Mouse (Mus musculus): Measurements from ENCODE around the gene Tmem198b. TPM values are rescaled to one million over a fixed set of nuclear protein-coding genes. Genes with fewer than 3 reads are reported as not detected.

Tmem198b gene
- polyA plus RNA-seq, 1 experiment from 2014 or later, result 16.9 TPM

DNA sequence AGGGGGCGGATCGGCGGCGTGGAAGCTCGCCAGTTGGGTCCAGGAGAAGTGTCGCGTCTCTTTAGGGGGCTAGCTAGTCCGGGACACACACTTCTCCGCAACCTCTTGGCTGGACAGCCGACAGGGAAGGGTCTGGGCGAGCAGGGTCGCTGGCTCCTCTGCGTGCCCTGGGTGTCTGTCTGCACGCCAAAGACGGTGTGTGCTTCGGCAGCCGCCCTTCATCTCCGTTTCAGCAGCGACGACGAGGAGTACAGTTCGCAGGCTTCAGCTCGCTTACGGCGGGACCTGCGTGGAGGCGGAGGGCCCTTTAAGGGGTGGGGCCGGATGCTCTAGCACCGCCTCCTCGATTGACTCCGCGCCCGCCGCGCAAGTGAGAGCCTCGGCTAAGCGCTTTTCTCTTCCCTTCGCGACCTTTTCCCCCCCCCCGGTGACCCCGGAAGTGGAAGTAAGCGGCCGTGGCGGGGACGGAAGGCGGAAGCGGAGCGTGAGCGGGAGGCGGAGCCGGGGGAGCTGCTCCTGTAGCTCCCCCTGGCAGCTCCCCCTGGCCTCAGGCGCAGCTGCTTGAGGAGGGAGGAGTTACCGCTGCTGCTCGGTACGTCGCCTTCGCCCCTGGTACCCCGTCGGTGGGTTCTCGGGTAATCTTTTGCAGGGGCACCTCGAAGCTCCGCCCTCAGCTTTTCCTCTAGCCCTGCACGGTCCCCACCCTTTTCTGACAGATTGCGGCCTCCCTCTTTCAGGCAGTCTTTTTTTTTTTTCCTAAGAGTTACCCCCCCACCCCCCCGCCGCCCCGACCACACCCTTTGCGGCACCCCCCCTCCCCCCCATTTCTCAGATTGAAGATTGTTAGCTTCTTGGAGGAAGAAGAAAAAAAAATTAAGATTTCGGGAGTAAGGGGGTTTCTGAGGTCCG is 1.2 kb upstream of the Tmem198b start:
- peak overlapping the region; percentile 83 for H3K9ac ChIP-seq (ENCODE audit: low read length)

DNA sequence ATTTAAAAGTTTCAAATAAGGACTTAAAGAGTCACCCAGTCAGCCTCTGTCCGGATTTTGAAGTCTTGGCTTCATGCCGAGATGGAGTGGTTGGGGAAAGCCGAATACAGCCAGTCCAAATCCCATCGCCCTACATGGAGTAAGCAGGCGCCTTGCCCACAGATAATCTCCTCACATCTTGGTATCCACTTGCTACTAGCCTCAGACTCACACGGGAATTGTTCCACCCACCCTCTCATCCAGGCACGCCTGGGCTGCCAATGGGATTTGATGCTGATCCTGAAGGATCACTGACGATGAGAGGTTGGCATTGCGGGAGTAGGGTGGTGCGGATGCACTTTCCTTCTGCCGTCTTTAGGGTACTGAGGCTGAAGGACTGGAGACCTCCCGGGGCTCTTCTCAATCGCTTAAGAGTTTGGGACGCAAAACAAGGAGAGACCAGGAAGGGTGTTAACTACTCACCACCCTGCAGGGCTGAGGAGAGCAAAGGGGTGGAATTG is 349 bp downstream of the Tmem198b start, which contains the start of gene Dnajc14:
Gene Dnajc14, plus strand, starts transcription at position 292 of the 500 bp plus-strand sequence.
- Histone ChIP-seq H3K27me3 (ENCODE audit: control insufficient read depth, insufficient read depth, low read length) (no peaks in the 10 kb centered on the region), H3K4me1 (ENCODE audit: control insufficient read depth, insufficient read depth, low read length) (peaks cover 24% of the 10 kb centered on the region), H3K9me3 (ENCODE audit: control insufficient read depth, low read length) (no peaks in the 10 kb centered on the region), H3K27ac (ENCODE audit: low read depth, low read length) (peak within 1 kb of the TSS; percentile 92), H3K9ac (ENCODE audit: low read length) (peak within 1 kb of the TSS; percentile 83), H3K4me3 (ENCODE audit: low read depth, low read length) (peak within 1 kb of the TSS; percentile 76), H3K4me2 (ENCODE audit: low read depth) (peak within 1 kb of the TSS; percentile 90), H3K36me3 (ENCODE audit: control insufficient read depth, insufficient read depth, low read length) (peaks cover 7% of the 10 kb centered on the region; the same call in 1 of the 2 replicates)
- ATAC-seq (ENCODE audit: insufficient read depth, low FRiP score, low TSS enrichment) (peak; percentile 13; the same call in 1 of the 2 replicates), DNase-seq (ENCODE audit: low spot score) (no peak)
- under 1% methylated on average over 14 of the region's 14 CpGs for WGBS

More for the DNA sequence above, 1.2 kb upstream of the Tmem198b start:
- H3K4me3 ChIP-seq (ENCODE audit: low read depth, low read length), result peak overlapping the region; percentile 76
- DNase-seq (ENCODE audit: low spot score), result peak; percentile 99
- H3K9me3 ChIP-seq (ENCODE audit: control insufficient read depth, low read length), result no peaks in the 10 kb centered on the region
- peaks cover 7% of the 10 kb centered on the region; the same call in 1 of the 2 replicates for H3K36me3 ChIP-seq (ENCODE audit: control insufficient read depth, insufficient read depth, low read length)
- H3K4me1 ChIP-seq (ENCODE audit: control insufficient read depth, insufficient read depth, low read length), result peaks cover 24% of the 10 kb centered on the region
- peak overlapping the region; percentile 92 for H3K27ac ChIP-seq (ENCODE audit: low read depth, low read length)
- peak overlapping the region; percentile 90 for H3K4me2 ChIP-seq (ENCODE audit: low read depth)
- WGBS, result under 1% methylated on average over 60 of the region's 70 CpGs
- no peaks in the 10 kb centered on the region for H3K27me3 ChIP-seq (ENCODE audit: control insufficient read depth, insufficient read depth, low read length)
- ATAC-seq (ENCODE audit: insufficient read depth, low FRiP score, low TSS enrichment), result peak; percentile 92

DNA sequence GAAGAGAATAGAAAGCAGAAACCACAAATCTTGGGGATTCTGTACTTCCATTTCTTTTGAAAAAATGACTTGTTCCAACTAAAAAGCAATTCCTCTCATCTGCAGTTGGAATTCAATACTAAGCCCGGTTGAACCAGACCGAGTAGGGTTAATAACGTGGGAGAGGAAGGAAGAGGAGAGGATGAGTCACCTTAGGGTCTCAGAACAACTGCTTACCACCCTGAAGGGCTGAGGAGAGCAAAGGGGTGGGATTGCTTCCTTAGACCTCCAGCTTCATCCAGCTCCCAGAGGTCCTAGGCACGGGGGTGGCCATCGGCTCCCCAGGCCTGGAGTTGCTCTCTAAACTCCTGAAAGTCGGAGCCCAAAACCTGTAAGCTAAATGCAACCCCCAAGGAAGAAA is 809 bp downstream of the Tmem198b start:
- Histone ChIP-seq H3K36me3 (ENCODE audit: control insufficient read depth, insufficient read depth, low read length) (peaks cover 7% of the 10 kb centered on the region; the same call in 1 of the 2 replicates), H3K9me3 (ENCODE audit: control insufficient read depth, low read length) (no peaks in the 10 kb centered on the region), H3K27me3 (ENCODE audit: control insufficient read depth, insufficient read depth, low read length) (no peaks in the 10 kb centered on the region), H3K9ac (ENCODE audit: low read length) (peak overlapping the region; percentile 83), H3K4me2 (ENCODE audit: low read depth) (peak overlapping the region; percentile 90), H3K4me3 (ENCODE audit: low read depth, low read length) (peak overlapping the region; percentile 76), H3K27ac (ENCODE audit: low read depth, low read length) (no peak overlapping the region), H3K4me1 (ENCODE audit: control insufficient read depth, insufficient read depth, low read length) (peaks cover 24% of the 10 kb centered on the region)
- no peak for DNase-seq (ENCODE audit: low spot score)
- whole genome bisulfite sequencing, result 23% methylated on average over 6 of the region's 6 CpGs
- ATAC-seq (ENCODE audit: insufficient read depth, low FRiP score, low TSS enrichment), result no peak

DNA sequence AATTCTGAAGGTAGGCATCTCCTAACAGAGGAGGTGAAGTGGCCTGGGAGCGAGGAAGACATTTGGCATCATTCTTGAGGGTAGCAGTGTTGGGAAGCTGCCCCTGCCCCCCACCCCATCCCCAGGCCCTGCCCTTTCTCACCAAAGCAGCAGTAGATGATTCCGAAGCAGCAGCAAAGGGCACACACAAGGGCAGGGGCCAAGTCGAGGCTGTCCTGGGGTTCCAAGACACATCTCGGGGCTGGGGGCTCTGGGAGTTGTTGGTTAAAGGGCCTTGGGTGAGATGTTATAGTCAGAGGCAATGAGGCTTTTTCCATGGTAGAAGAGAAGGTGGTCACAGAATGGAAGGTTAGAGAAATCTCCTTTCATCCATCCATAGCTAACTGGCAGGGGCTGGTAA is 1.2 kb downstream of the Tmem198b start:
- Histone ChIP-seq H3K4me2 (ENCODE audit: low read depth) (peak overlapping the region; percentile 90), H3K4me1 (ENCODE audit: control insufficient read depth, insufficient read depth, low read length) (peaks cover 24% of the 10 kb centered on the region), H3K9ac (ENCODE audit: low read length) (peak overlapping the region; percentile 83; the same call in 1 of the 2 replicates), H3K27ac (ENCODE audit: low read depth, low read length) (no peak overlapping the region), H3K9me3 (ENCODE audit: control insufficient read depth, low read length) (no peaks in the 10 kb centered on the region), H3K27me3 (ENCODE audit: control insufficient read depth, insufficient read depth, low read length) (no peaks in the 10 kb centered on the region), H3K4me3 (ENCODE audit: low read depth, low read length) (peak overlapping the region; percentile 76; the same call in 1 of the 2 replicates), H3K36me3 (ENCODE audit: control insufficient read depth, insufficient read depth, low read length) (peaks cover 7% of the 10 kb centered on the region; the same call in 1 of the 2 replicates)
- DNase-seq (ENCODE audit: low spot score), result no peak
- 63% methylated on average over 4 of the region's 4 CpGs for WGBS
- ATAC-seq (ENCODE audit: insufficient read depth, low FRiP score, low TSS enrichment), result no peak

DNA sequence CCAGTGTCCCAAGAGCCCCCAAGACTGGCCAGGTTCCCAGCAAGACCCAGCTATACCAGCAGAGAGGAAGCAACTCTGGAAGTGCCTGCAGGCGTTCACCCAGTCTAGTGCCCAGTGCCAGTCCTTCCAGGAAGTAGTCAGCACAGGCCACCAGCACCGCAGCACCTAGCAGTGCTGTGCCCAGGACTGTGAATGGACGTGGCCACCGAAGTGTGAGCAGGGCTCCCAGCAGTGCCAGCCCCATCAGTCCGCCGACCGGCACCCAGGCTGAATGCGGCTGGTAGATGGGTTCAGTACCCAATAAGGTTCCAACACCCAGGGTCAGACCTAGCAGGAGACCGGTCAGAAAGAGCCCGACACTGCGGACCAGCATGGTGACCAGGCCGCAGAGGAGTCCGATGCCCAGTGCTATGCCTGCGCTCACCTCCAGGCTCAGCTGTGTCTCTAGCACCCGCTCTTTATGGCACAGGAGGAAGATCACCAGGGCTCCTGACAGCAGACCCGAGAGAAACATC is 2.1 kb downstream of the Tmem198b start:
- no peak overlapping the region for H3K4me3 ChIP-seq (ENCODE audit: low read depth, low read length)
- no peak for ATAC-seq (ENCODE audit: insufficient read depth, low FRiP score, low TSS enrichment)
- peaks cover 7% of the 10 kb centered on the region; the same call in 1 of the 2 replicates for H3K36me3 ChIP-seq (ENCODE audit: control insufficient read depth, insufficient read depth, low read length)
- H3K4me2 ChIP-seq (ENCODE audit: low read depth), result no peak overlapping the region
- no peak for DNase-seq (ENCODE audit: low spot score)
- no peaks in the 10 kb centered on the region for H3K27me3 ChIP-seq (ENCODE audit: control insufficient read depth, insufficient read depth, low read length)
- peaks cover 16% of the 10 kb centered on the region for H3K4me1 ChIP-seq (ENCODE audit: control insufficient read depth, insufficient read depth, low read length)
- WGBS, result 90% methylated on average over 16 of the region's 16 CpGs
- H3K9me3 ChIP-seq (ENCODE audit: control insufficient read depth, low read length), result no peaks in the 10 kb centered on the region
- H3K9ac ChIP-seq (ENCODE audit: low read length), result no peak overlapping the region
- no peak overlapping the region for H3K27ac ChIP-seq (ENCODE audit: low read depth, low read length)

DNA sequence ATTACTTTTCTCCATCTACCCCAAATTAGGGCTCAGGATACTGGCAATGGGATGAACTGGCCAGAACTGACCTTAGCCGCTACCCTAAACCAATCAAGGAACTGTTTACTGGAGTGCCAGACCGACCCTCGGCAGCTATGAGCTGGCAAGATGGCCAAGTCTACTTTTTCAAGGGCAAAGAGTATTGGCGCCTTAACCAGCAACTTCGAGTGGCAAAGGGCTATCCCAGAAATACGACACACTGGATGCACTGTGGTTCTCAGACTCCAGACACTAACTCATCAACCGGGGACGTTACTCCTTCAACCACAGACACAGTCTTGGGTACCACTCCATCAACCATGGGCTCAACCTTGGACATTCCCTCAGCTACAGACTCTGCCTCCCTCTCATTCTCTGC is 5.5 kb downstream of the Tmem198b start:
- Histone ChIP-seq H3K4me3 (ENCODE audit: low read depth, low read length) (no peak overlapping the region), H3K4me1 (ENCODE audit: control insufficient read depth, insufficient read depth, low read length) (peaks cover 6% of the 10 kb centered on the region; the same call in 1 of the 2 replicates), H3K36me3 (ENCODE audit: control insufficient read depth, insufficient read depth, low read length) (0 out of 2 replicates have a peak, but pooled peaks cover 7% of the 10 kb centered on the region), H3K9me3 (ENCODE audit: control insufficient read depth, low read length) (no peaks in the 10 kb centered on the region), H3K4me2 (ENCODE audit: low read depth) (no peak overlapping the region), H3K27me3 (ENCODE audit: control insufficient read depth, insufficient read depth, low read length) (no peaks in the 10 kb centered on the region), H3K9ac (ENCODE audit: low read length) (no peak overlapping the region), H3K27ac (ENCODE audit: low read depth, low read length) (no peak overlapping the region)
- ATAC-seq (ENCODE audit: insufficient read depth, low FRiP score, low TSS enrichment) (no peak), DNase-seq (ENCODE audit: low spot score) (no peak)
- WGBS, result 95% methylated on average over 8 of the region's 8 CpGs

DNA sequence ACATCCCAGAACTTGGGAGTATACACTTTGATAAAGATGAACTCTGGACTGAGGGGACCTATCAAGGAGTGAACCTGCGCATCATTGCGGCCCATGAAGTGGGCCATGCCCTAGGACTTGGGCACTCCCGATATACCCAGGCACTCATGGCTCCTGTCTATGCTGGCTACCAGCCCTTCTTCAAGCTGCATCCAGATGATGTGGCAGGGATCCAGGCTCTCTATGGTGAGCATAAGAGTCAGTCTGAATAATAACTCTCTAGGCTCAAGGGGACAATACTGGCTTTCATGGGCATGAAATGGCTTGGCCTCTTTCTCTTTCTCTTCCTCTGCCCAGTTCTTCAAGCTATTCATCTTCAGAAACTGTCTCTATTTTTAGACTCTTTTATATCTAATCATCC is 8.6 kb downstream of the Tmem198b start:
- Histone ChIP-seq H3K27me3 (ENCODE audit: control insufficient read depth, insufficient read depth, low read length) (no peaks in the 10 kb centered on the region), H3K36me3 (ENCODE audit: control insufficient read depth, insufficient read depth, low read length) (no peaks in the 10 kb centered on the region), H3K4me2 (ENCODE audit: low read depth) (no peak overlapping the region), H3K4me1 (ENCODE audit: control insufficient read depth, insufficient read depth, low read length) (no peaks in the 10 kb centered on the region), H3K4me3 (ENCODE audit: low read depth, low read length) (no peak overlapping the region), H3K27ac (ENCODE audit: low read depth, low read length) (no peak overlapping the region), H3K9me3 (ENCODE audit: control insufficient read depth, low read length) (no peaks in the 10 kb centered on the region), H3K9ac (ENCODE audit: low read length) (no peak overlapping the region; the same call in 1 of the 2 replicates)
- 96% methylated on average over 3 of the region's 3 CpGs for WGBS
- no peak for DNase-seq (ENCODE audit: low spot score)
- ATAC-seq (ENCODE audit: insufficient read depth, low FRiP score, low TSS enrichment), result no peak

DNA sequence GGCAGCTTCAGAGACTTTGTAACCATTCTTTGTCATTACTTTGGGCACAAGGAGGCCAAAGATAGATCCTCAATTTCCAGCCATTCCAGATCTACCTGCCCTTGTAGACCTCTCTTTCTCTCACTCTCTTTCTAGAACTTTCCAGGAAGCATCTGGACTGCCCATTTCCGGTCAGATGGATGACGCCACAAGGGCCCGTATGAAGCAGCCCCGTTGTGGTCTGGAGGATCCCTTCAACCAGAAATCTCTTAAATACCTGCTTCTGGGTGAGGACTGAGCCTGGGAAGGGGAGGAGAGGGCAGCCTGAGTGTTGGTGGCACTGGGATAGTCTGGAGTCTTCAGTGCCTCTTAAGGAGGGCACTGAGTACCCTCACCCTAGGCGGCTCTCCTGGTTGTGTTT is 9.8 kb downstream of the Tmem198b start:
- ATAC-seq (ENCODE audit: insufficient read depth, low FRiP score, low TSS enrichment) (no peak), DNase-seq (ENCODE audit: low spot score) (no peak)
- H3K27me3 ChIP-seq (ENCODE audit: control insufficient read depth, insufficient read depth, low read length), result no peaks in the 10 kb centered on the region
- no peaks in the 10 kb centered on the region for H3K36me3 ChIP-seq (ENCODE audit: control insufficient read depth, insufficient read depth, low read length)
- H3K4me2 ChIP-seq (ENCODE audit: low read depth), result no peak overlapping the region
- H3K4me3 ChIP-seq (ENCODE audit: low read depth, low read length), result no peak overlapping the region
- no peak overlapping the region for H3K27ac ChIP-seq (ENCODE audit: low read depth, low read length)
- WGBS, result 93% methylated on average over 4 of the region's 5 CpGs
- no peak overlapping the region for H3K9ac ChIP-seq (ENCODE audit: low read length)
- H3K4me1 ChIP-seq (ENCODE audit: control insufficient read depth, insufficient read depth, low read length), result no peaks in the 10 kb centered on the region
- no peaks in the 10 kb centered on the region for H3K9me3 ChIP-seq (ENCODE audit: control insufficient read depth, low read length)

Measured in neural tube, embryonic 11.5 days (tissue).